Mouse (Mus musculus) inflammation-experienced regulatory T-cells, adult 16 weeks (primary cell): ENCODE data around the gene Zfp980. TPM values are rescaled to one million over a fixed set of nuclear protein-coding genes. Genes with fewer than 3 reads are reported as not detected.

ENCODE experiments used
- polyA plus RNA-seq: library from polyadenylated mRNA; unstranded; fragments of 100-300 nt; shearing (Covaris generic); gene quantifications from one replicate; pipeline ENCODE4 v1.2.1, GENCODE M21; 2017

Gene Zfp980
- polyA plus RNA-seq, result not detected

DNA sequence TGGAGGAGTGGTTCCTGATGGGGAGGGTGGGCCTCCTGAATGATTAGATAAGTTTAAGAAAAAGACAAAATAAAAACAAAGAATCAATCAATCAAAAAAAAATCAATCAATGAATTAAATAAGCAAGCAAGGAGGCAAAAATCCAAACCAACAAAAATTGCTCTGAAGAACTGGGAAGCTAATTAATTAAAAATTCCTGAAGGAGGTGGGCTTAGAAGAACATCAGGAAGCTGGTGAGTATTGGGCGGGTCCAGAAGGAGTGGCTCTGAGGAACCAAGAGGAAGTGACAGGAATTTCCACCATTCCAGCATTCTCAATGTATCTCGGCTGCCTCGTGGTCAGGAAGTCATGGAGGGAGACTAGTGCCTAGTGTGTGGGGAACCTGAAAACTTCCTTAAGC lies at the start of gene Zfp980:
Gene Zfp980, plus strand, starts transcription at position 301 of the 400 bp plus-strand sequence.

Other genes starting within 250 kb of the Zfp980 start
- gene Zfp990, start 159.9 kb upstream of the Zfp980 start, polyA plus RNA-seq, result not detected
- gene Gm13212, start 85.5 kb upstream of the Zfp980 start, polyA plus RNA-seq, result 11.7 TPM
- gene Zfp986, start 198.1 kb downstream of the Zfp980 start, polyA plus RNA-seq, result not detected